Mouse (Mus musculus) lung, adult 2 months (tissue): ENCODE measurements around the gene Gmcl1.

Experiments
- CTCF ChIP-seq: fragments of 200-500 bp; IDR thresholded peaks from 2 replicates; pipeline ENCODE4 v1.5.1; 2011; ENCODE audit warnings: mild to moderate bottlenecking, low read length, control low read depth; ENCODE audit not compliant: insufficient read depth
- POLR2A ChIP-seq: fragments of 200-500 bp; IDR thresholded peaks from 2 replicates; pipeline ENCODE4 v1.6.1; 2011; ENCODE audit warnings: low read depth, mild to moderate bottlenecking, control low read depth, low read length, borderline replicate concordance; ENCODE audit errors: extremely low read depth

DNA sequence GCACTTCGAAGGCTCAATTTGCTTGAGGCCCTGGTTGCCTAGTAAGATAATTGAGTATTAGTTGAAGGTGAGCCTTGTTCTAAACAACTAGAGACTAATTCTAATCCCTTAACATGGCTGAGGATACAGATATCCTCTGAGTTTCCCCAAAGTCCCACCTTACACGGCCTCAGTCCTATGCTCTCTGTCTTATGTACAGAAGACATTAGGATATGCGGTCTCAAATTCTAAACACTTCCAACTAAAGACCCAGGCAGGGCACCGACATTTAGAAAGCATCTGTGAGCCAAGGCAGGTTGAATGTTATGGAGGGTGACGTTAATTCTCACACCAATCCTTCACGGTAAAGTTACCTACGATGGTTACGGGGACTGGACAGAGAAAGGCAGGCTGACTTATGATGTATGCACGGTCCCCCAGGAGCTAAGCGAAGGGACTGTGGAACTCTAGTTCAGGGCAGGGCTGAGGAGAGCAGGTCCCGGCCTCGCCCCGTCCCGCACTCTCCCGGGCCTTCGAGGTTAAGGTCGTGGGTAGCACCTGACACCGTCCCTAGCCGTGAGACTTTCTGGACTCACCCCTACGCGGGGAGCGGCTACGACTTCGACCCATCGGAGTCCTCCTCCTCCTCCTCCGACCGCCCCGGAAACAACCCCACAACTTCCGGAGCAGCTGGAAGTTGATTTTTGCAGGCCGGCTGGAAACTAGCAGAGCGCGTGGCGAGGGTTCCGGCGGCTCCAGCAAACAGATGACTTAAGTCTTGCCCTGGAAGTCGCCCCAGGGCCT, 49.1 kb downstream of the Gmcl1 start, which contains the start of gene Snrnp27:
- TF ChIP-seq CTCF (no peak), POLR2A (peak; percentile 87)
